Mouse (Mus musculus) stomach, embryonic 16.5 days (tissue): Measurements from ENCODE around the gene Smim7. TPM values are rescaled to one million over a fixed set of nuclear protein-coding genes. Genes with fewer than 3 reads are reported as not detected.

Experiments used
- ATAC-seq: fragments of 200-750 bp; cut with Nextera tagmentation; 2 replicates; pipeline ENCODE4 v1.8.0; 2017; ENCODE audit warnings: moderate number of reproducible peaks, moderate TSS enrichment; ENCODE audit not compliant: insufficient read depth, low FRiP score
- H3K27ac ChIP-seq: fragments of 300-500 bp; sonication (generic); 2 replicates; pipeline ENCODE4 v1.5.1; 2014; ENCODE audit warnings: low read length
- H3K27me3 ChIP-seq: fragments of 300-500 bp; sonication (generic); 2 replicates; pipeline ENCODE4 v1.6.1; 2014; ENCODE audit warnings: low read length, control low read depth, mixed read lengths; ENCODE audit not compliant: control insufficient read depth, insufficient read depth
- H3K36me3 ChIP-seq: fragments of 300-500 bp; sonication (generic); 2 replicates; pipeline ENCODE4 v1.6.1; 2014; ENCODE audit warnings: low read length; ENCODE audit not compliant: control insufficient read depth, insufficient read depth
- H3K4me1 ChIP-seq: fragments of 300-500 bp; sonication (generic); 2 replicates; pipeline ENCODE4 v1.6.1; 2014; ENCODE audit warnings: low read length, control low read depth, mixed read lengths; ENCODE audit not compliant: control insufficient read depth, insufficient read depth
- H3K4me2 ChIP-seq: fragments of 300-500 bp; sonication (generic); 2 replicates; pipeline ENCODE4 v1.6.1; 2014; ENCODE audit warnings: low read depth, low read length, mixed read lengths
- H3K4me3 ChIP-seq: fragments of 300-500 bp; sonication (generic); replicated peaks from 2 replicates; pipeline ENCODE4 v1.5.1; 2014; ENCODE audit warnings: mild to moderate bottlenecking, low read length
- H3K9ac ChIP-seq: fragments of 300-500 bp; sonication (generic); 2 replicates; pipeline ENCODE4 v1.6.1; 2014; ENCODE audit warnings: low read length
- H3K9me3 ChIP-seq: fragments of 300-500 bp; sonication (generic); replicated peaks from 2 replicates; pipeline ENCODE4 v1.6.1; 2016; ENCODE audit warnings: low read length, control low read depth; ENCODE audit not compliant: control insufficient read depth
- WGBS: fragments of 180-500 bp; shearing (Covaris S2); extraction: QIAGEN DNeasy Blood & Tissue Kit; methylation state at CpG from one replicate; pipeline ENCODE4 v1.1.7; 2014; 5-methylcytosine and 5-hydroxymethylcytosine counted together
- polyA plus RNA-seq: library from polyadenylated mRNA; unstranded; fragments of >200 nt; fragmentation: Nextera tagmentation; extraction: Ambion mirVana; gene quantifications from 2 replicates; pipeline ENCODE4 v1.2.1, GENCODE M21; 2015

Gene Smim7
- polyA plus RNA-seq, 1 experiment from 2014 or later, result 127 TPM

DNA sequence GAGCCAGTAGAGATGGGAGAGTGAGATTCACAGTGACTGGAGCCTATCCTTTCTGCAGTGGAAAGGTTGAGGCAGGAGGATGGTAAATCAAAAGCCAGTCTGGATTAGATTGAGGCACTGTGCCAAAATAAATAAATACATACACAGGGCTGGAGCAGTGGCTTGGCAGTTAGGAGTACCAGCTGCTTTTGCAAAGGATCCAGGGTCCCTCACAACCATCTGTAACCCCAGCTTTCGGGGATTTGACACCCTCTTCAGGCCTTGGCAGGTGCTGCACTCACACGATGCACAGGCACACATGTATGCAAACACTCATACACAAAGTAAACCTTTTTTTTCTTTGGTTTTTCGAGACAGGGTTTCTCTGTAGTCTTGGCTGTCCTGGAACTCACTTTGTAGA lies 6.4 kb upstream of the Smim7 start:
- Histone ChIP-seq H3K9ac (no peak overlapping the region), H3K27ac (no peak overlapping the region), H3K9me3 (no peaks in the 10 kb centered on the region), H3K4me2 (no peak overlapping the region), H3K4me3 (no peak overlapping the region), H3K4me1 (peaks cover 7% of the 10 kb centered on the region), H3K36me3 (no peaks in the 10 kb centered on the region), H3K27me3 (no peaks in the 10 kb centered on the region)
- no peak for ATAC-seq
- 80% methylated on average over 3 of the region's 3 CpGs for WGBS

DNA sequence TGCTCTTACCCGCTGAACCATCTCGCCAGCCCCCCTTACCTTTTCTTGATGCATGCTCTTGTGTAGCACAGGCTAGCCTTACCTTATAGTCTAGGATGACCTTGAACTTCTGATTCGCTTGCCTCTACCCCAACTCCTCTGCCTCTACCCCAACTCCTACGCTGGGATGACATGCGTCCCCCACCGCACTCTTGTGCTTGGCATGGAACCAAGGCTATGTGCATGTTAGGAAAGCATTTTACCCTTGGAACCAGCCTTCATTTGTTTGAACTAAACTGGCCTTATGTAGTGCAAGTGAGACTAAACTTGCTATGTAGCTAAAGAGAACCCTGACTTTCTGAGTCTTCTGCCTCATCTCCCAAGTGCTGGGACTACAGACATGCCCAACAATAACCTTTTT lies 5.0 kb upstream of the Smim7 start:
- ATAC-seq, result no peak
- H3K27me3 ChIP-seq, result no peaks in the 10 kb centered on the region
- 93% methylated on average over 6 of the region's 6 CpGs for WGBS
- H3K27ac ChIP-seq, result no peak overlapping the region
- H3K9me3 ChIP-seq, result no peaks in the 10 kb centered on the region
- H3K4me2 ChIP-seq, result no peak overlapping the region
- H3K4me3 ChIP-seq, result no peak overlapping the region
- H3K4me1 ChIP-seq, result peaks cover 9% of the 10 kb centered on the region
- H3K9ac ChIP-seq, result no peak overlapping the region
- H3K36me3 ChIP-seq, result no peaks in the 10 kb centered on the region

DNA sequence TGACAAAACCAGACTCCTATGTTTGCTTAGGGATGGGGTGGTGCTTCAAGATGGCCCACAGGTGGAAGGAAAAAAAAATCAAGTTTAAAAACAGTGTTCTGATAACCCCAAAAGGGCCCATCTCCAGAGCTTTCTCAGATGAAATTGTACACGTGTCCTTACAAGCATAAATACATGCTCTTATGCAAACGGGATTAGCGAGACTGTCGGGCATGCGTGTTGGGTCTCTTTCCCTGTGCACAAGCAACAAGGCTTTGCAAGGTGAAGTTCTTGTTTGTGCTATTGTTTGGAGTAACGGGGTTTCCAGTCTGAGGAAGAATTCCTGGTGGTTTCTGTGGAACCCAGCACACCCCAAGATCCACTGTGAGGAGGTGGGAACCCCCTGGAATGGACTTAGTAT lies 2.6 kb upstream of the Smim7 start:
- Histone ChIP-seq H3K27ac (no peak overlapping the region), H3K27me3 (no peaks in the 10 kb centered on the region), H3K4me1 (peaks cover 23% of the 10 kb centered on the region), H3K9me3 (no peaks in the 10 kb centered on the region), H3K4me3 (no peak overlapping the region), H3K9ac (0 out of 2 replicates have a peak overlapping the region, but pooled peaks have one; percentile 18), H3K4me2 (no peak overlapping the region; the same call in 1 of the 2 replicates), H3K36me3 (no peaks in the 10 kb centered on the region)
- no peak for ATAC-seq
- 70% methylated on average over 6 of the region's 6 CpGs for WGBS

DNA sequence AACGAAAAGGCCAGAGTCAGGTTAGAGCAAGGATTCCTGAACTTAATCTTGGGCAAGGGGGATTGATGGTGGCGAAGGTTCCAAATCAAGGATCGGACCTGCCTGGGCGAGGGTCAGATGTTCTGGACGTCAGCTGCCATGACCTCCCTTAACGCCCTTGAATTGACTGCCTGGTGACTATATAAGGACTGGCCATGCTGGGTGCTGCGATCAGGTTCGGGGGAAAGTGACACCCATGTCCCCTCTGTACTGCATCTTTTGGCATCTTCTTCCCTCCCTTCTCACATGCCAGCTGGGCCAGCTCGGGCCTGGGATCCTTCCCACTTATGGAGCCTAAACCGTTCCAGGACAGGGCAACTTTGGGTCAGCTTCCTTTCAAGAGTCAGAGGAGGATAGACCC lies 1.6 kb upstream of the Smim7 start:
- peaks cover 23% of the 10 kb centered on the region for H3K4me1 ChIP-seq
- peak overlapping the region; percentile 76 for H3K4me3 ChIP-seq
- peaks cover 3% of the 10 kb centered on the region for H3K36me3 ChIP-seq
- H3K9ac ChIP-seq, result peak overlapping the region; percentile 78
- WGBS, result 6% methylated on average over 10 of the region's 10 CpGs
- H3K27ac ChIP-seq, result peak overlapping the region; percentile 99
- no peak for ATAC-seq
- no peaks in the 10 kb centered on the region for H3K9me3 ChIP-seq
- peak overlapping the region; percentile 96 for H3K4me2 ChIP-seq
- no peaks in the 10 kb centered on the region for H3K27me3 ChIP-seq

DNA sequence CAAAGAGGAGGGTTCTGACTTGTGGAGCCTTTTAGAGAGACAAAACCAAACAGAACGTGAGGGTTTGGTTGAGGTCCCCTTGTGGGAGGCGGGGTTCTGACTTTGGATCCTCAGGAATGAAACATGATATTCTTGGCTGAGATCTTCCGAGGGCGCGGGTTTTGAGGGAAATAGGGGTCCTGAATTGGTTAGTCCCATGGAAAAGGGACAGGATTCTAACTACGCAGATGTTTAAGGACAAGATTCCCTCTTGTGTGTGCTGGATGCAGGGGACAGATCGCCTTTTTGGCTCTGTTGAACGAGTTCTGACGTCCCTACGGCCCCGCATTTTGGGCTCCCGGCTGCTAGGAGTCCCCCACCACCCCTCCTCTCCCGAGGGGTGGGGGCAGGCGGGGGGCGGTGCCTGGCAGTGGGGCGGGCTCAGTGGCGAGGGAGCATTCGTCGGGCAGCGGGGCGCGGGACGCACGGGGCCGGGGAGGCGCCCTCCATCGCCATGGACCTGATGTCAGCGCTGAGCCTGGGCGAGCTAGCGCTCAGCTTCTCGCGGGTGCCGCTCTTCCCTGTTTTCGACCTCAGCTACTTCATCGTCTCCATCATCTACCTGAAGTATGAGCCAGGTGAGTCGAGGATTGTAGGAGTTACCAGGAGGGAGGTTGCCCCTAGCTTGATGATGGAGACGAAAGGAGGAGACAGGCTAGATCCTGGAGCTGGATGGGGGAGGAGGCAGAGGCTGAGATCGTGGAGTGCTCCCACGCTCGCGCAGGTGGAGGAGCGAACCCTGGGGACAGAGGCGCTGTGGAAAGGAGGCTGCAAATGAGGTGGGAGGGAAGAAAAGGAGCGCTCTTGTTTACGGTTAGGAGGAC lies 954 bp upstream of the Smim7 start, which contains the start of gene Tmem38a:
TSS of gene Tmem38a (plus strand) at position 445 of the 863 bp plus-strand sequence.
- ATAC-seq, result peak; percentile 26
- Histone ChIP-seq H3K4me1 (peaks cover 23% of the 10 kb centered on the region), H3K27me3 (no peaks in the 10 kb centered on the region), H3K4me3 (peak within 1 kb of the TSS; percentile 76), H3K9ac (peak within 1 kb of the TSS; percentile 87), H3K27ac (peak within 1 kb of the TSS; percentile 99), H3K4me2 (peak within 1 kb of the TSS; percentile 96), H3K9me3 (no peaks in the 10 kb centered on the region), H3K36me3 (peaks cover 9% of the 10 kb centered on the region)
- under 1% methylated on average over 45 of the region's 45 CpGs for WGBS

DNA sequence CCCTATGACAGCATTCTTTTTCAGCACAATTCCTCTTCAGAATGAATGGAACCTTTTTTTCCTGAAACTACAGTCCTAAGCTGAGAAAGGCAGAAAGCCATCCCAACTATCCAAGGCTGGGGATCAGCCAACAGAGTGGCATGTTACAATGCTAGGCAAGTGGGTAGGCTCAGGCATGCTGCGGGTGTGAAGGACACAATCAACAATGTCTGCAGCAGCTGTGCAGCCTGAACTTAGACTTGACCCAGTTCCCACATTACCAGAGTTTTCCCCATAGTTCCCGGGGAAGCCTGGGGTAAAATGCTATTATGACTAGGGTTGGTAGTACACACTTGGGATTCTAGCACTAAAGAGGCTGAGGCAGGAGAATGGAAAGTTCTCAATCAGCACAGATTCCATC lies 4.9 kb downstream of the Smim7 start:
- no peak overlapping the region for H3K9ac ChIP-seq
- H3K4me2 ChIP-seq, result no peak overlapping the region
- H3K9me3 ChIP-seq, result no peaks in the 10 kb centered on the region
- no peak for ATAC-seq
- WGBS, result 90% methylated on average over 2 of the region's 2 CpGs
- H3K36me3 ChIP-seq, result peaks cover 30% of the 10 kb centered on the region
- peaks cover 14% of the 10 kb centered on the region for H3K4me1 ChIP-seq
- no peak overlapping the region for H3K4me3 ChIP-seq
- no peaks in the 10 kb centered on the region for H3K27me3 ChIP-seq
- H3K27ac ChIP-seq, result no peak overlapping the region

DNA sequence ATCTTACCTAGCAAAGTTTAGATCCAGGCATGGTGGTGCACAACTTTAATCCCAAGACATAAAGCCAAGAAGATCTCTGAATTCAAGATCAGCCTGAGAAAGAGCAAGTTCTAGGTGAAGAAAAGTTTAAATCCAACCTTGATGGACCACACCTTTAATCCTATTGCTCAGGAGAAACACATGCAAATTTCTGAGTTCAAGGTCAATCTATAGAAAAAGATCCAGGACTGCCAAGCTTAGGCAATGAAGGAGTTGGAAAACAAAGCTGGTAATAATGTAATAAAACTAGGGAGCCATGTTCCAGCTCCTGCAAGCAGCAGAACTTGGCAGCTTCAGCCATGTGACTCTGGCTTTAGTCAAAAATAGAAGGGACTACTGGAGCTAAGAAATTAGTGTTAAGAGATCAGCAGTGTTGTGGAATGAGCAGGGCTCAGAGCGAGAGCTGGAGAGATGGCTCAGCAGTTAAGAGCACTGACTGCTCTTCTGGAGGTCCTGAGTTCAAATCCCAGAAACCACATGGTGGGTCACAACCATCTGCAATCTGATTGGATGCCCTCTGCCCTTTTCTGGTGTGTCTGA lies 9.7 kb downstream of the Smim7 start:
- no peaks in the 10 kb centered on the region for H3K4me1 ChIP-seq
- 83% methylated on average over 1 of the region's 1 CpGs for WGBS

DNA sequence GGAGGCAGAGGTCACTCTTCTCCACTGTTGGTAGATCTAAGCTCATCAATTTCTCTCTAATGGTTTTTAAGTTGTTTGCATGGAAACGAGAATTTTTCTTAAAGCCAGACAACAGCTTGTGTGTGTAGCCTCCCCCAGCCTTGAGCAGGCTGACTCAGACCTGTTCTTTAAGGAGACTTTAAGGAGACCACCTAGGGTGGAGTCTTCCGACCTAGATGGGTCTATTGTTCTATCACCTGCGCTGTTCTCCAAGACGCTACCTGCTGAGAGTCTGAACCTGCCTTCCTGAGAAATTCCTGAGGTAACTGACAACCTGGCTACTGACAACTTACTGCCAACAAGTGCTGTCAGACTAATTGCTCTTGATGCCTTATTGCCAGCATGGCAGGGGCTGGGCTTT lies 15.1 kb downstream of the Smim7 start:
- no peaks in the 10 kb centered on the region for H3K4me1 ChIP-seq
- 47% methylated on average over 4 of the region's 4 CpGs for WGBS
- no peaks in the 10 kb centered on the region for H3K9me3 ChIP-seq
- H3K36me3 ChIP-seq, result peaks cover 3% of the 10 kb centered on the region; the same call in 1 of the 2 replicates
- H3K27me3 ChIP-seq, result no peaks in the 10 kb centered on the region
- H3K27ac ChIP-seq, result no peak overlapping the region
- ATAC-seq, result no peak
- H3K4me2 ChIP-seq, result no peak overlapping the region
- no peak overlapping the region for H3K9ac ChIP-seq
- no peak overlapping the region for H3K4me3 ChIP-seq

More for the DNA sequence above, 9.7 kb downstream of the Smim7 start:
- Histone ChIP-seq H3K36me3 (peaks cover 14% of the 10 kb centered on the region), H3K4me2 (no peak overlapping the region), H3K4me3 (no peak overlapping the region), H3K27ac (no peak overlapping the region), H3K27me3 (no peaks in the 10 kb centered on the region), H3K9me3 (no peaks in the 10 kb centered on the region), H3K9ac (no peak overlapping the region)
- ATAC-seq, result no peak

DNA sequence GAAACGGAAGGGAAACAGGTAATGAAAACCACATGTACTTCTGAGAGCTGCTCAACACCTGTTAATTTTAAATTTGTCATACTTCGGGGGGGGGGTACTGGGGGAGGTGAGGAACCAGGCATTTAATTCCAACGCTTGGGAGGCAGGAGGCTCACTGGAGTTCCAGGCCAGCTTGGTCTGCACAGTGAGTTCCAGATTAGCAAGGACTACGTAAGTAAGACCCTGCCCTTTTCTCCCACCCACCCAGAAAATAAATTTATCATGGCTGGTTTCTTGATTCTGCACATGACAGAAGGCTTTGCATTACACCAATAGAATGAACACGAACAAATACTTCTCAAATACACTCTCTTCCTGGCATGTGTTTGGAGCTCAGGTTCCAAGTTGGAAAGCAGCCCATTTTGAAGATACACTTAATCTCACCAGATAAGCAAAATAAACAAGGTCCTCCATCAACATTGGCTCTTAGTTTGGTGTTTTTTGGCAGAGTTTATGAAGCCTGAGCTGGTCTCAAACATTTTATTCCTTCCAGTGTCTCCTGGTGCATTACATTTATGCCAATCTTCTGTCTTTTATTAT lies 21.5 kb downstream of the Smim7 start:
- no peaks in the 10 kb centered on the region for H3K9me3 ChIP-seq
- ATAC-seq, result no peak
- peaks cover 25% of the 10 kb centered on the region for H3K4me1 ChIP-seq
- no peaks in the 10 kb centered on the region for H3K27me3 ChIP-seq
- peak overlapping the region; percentile 77 for H3K9ac ChIP-seq
- H3K4me2 ChIP-seq, result peak overlapping the region; percentile 84
- H3K36me3 ChIP-seq, result peaks cover 3% of the 10 kb centered on the region; the same call in 1 of the 2 replicates
- 3% methylated on average over 5 of the region's 5 CpGs for whole genome bisulfite sequencing
- H3K27ac ChIP-seq, result peak overlapping the region; percentile 93
- H3K4me3 ChIP-seq, result peak overlapping the region; percentile 82
